9 mouse cellular contexts compared by ENCODE assay signal in genomic region chr13:91178428-91179160, GRCm38 (mm10). TPM values are rescaled to one million over a fixed set of nuclear protein-coding genes. Genes with fewer than 3 reads are reported as not detected.
DNase-seq lines count a peak whose midpoint lies in the region; TF ChIP-seq lines count a peak whose summit lies in the region.
"Had no signal": no experiment of that assay in that cellular context is flagged by ENCODE, and none has a peak within 500 bp of the region (broad histone marks: within the 10 kb centered on the region; RNA-seq: fewer than 3 reads in every experiment).

No protein-coding gene starts in this region.

- no peaks in the 10 kb centered on the region for H3K36me3 ChIP-seq in embryonic facial prominence, embryonic 10.5 days (replicated peaks)

- H3K4me3 ChIP-seq in layer of hippocampus, adult 2 months: no peak overlapping the region
- no peak overlapping the region for H3K4me3 ChIP-seq in embryonic facial prominence, embryonic 10.5 days

- DNase-seq in layer of hippocampus, adult 2 months (ENCODE audit: low spot score in 2 of 2): no peak
- no peak for DNase-seq in layer of hippocampus, postnatal 36 days
- peak; percentile 27 for DNase-seq in embryonic facial prominence, embryonic 10.5 days (ENCODE audit: low spot score)
- peak; percentile 15 for DNase-seq in induced T-regulatory cell, adult 2 months (ENCODE audit: low read depth)
- peak; percentile 72 to 82 for DNase-seq in right cerebral cortex, postnatal 10 days (ENCODE audit: low spot score in 2 of 2)
- DNase-seq in heart, adult 18-20 months: no peak
- DNase-seq in testis, postnatal 10 days (ENCODE audit: low spot score): no peak
- no peak for DNase-seq in adipocyte (ENCODE audit: low spot score)
- DNase-seq: lung, adult 18-20 months had no signal

- no peaks in the 10 kb centered on the region for H3K27me3 ChIP-seq in embryonic facial prominence, embryonic 10.5 days (replicated peaks; ENCODE audit: low read depth, poor library complexity, severe bottlenecking)

- peak overlapping the region; percentile 33; the same call in 1 of the 2 replicates for H3K27ac ChIP-seq in layer of hippocampus, adult 2 months
- H3K27ac ChIP-seq in embryonic facial prominence, embryonic 10.5 days (replicated peaks): peak overlapping the region; percentile 55; the same call in 1 of the 2 replicates

- peak; percentile 48 for TF ChIP-seq CTCF in layer of hippocampus, adult 2 months (conservative IDR thresholded peaks at IDR 0.05)

- peaks cover 11% of the 10 kb centered on the region for H3K4me1 ChIP-seq in embryonic facial prominence, embryonic 10.5 days

- H3K9me3 ChIP-seq in embryonic facial prominence, embryonic 10.5 days: no peaks in the 10 kb centered on the region

- 46% methylated on average over 9 of the region's 9 CpGs for WGBS in embryonic facial prominence, embryonic 10.5 days

RNA-seq across cellular contexts. Expression of gene Atg10, which starts 45.2 kb away (rescaled TPM):
- 10 to 100 TPM; 15.3 to 17.2 TPM for total RNA-seq in layer of hippocampus, adult 2 months (2021)
- 10 to 100 TPM; 14.4 to 16.0 TPM for total RNA-seq in layer of hippocampus, postnatal 36 days (2021)
- polyA plus RNA-seq in embryonic facial prominence, embryonic 10.5 days (2016; fragmentation: Nextera tagmentation; extraction: Ambion mirVana): 9.2 and 10.5 TPM in 2 replicates
- 10 to 100 TPM; 30.1 to 33.4 TPM for total RNA-seq in heart, adult 18-20 months (2021)

Comparison
In these comparisons a context has a peak if more than half of its experiments do, and no peak if none do; other contexts are left out.
1. DNase-seq: peak in embryonic facial prominence, embryonic 10.5 days (single experiment), induced T-regulatory cell, adult 2 months (single experiment) and right cerebral cortex, postnatal 10 days (2 of 2); none in layer of hippocampus, adult 2 months (0 of 2), layer of hippocampus, postnatal 36 days (0 of 2), heart, adult 18-20 months (0 of 2), testis, postnatal 10 days (single experiment) and adipocyte (single experiment).